Mouse (Mus musculus): Measurements from ENCODE around the gene Gm20518. TPM values are rescaled to one million over a fixed set of nuclear protein-coding genes. Genes with fewer than 3 reads are reported as not detected.
A peak's percentile ranks its signal among the peaks of the same experiment; 100 is the strongest.

The Gm20518 gene
- polyA plus RNA-seq, 1 experiment from 2014 or later: 0.54 TPM

- DNase-seq (no peak), ATAC-seq (ENCODE audit: low FRiP score, low TSS enrichment) (no peak)
- Histone ChIP-seq H3K9ac (replicated peaks; ENCODE audit: low read length) (peak overlapping the region; percentile 99), H3K4me2 (ENCODE audit: low read length) (peak overlapping the region; percentile 93), H3K4me1 (ENCODE audit: control insufficient read depth, insufficient read depth, low read length) (peaks cover 17% of the 10 kb centered on the region), H3K4me3 (replicated peaks; ENCODE audit: low read depth, low read length) (peak overlapping the region; percentile 92), H3K27ac (replicated peaks; ENCODE audit: low read depth, low read length) (no peak overlapping the region), H3K36me3 (ENCODE audit: control insufficient read depth, insufficient read depth, low read length) (no peaks in the 10 kb centered on the region), H3K27me3 (ENCODE audit: control insufficient read depth, insufficient read depth, low read length) (no peaks in the 10 kb centered on the region), H3K9me3 (ENCODE audit: control insufficient read depth, low read length) (no peaks in the 10 kb centered on the region)
- 83% methylated on average over 6 of the region's 6 CpGs for WGBS
Measured at GRCm38 (mm10) chr16:17889689-17890341, 1.7 kb downstream of the Gm20518 start.

- Histone ChIP-seq H3K36me3 (ENCODE audit: control insufficient read depth, insufficient read depth, low read length) (no peaks in the 10 kb centered on the region), H3K27me3 (ENCODE audit: control insufficient read depth, insufficient read depth, low read length) (no peaks in the 10 kb centered on the region), H3K9ac (replicated peaks; ENCODE audit: low read length) (no peak overlapping the region), H3K4me1 (ENCODE audit: control insufficient read depth, insufficient read depth, low read length) (no peaks in the 10 kb centered on the region), H3K9me3 (ENCODE audit: control insufficient read depth, low read length) (no peaks in the 10 kb centered on the region), H3K4me3 (replicated peaks; ENCODE audit: low read depth, low read length) (no peak overlapping the region), H3K27ac (replicated peaks; ENCODE audit: low read depth, low read length) (no peak overlapping the region), H3K4me2 (ENCODE audit: low read length) (no peak overlapping the region)
- 97% methylated on average over 6 of the region's 6 CpGs for WGBS
- ATAC-seq (ENCODE audit: low FRiP score, low TSS enrichment): no peak
- no peak for DNase-seq
Measured at GRCm38 (mm10) chr16:17884116-17884515, 7.4 kb downstream of the Gm20518 start.

- no peak overlapping the region for H3K27ac ChIP-seq (replicated peaks; ENCODE audit: low read depth, low read length)
- no peak overlapping the region for H3K4me3 ChIP-seq (replicated peaks; ENCODE audit: low read depth, low read length)
- no peak overlapping the region for H3K4me2 ChIP-seq (ENCODE audit: low read length)
- ATAC-seq (ENCODE audit: low FRiP score, low TSS enrichment) (no peak), DNase-seq (no peak)
- no peak overlapping the region for H3K9ac ChIP-seq (replicated peaks; ENCODE audit: low read length)
- no peaks in the 10 kb centered on the region for H3K9me3 ChIP-seq (ENCODE audit: control insufficient read depth, low read length)
- H3K4me1 ChIP-seq (ENCODE audit: control insufficient read depth, insufficient read depth, low read length): no peaks in the 10 kb centered on the region
- H3K27me3 ChIP-seq (ENCODE audit: control insufficient read depth, insufficient read depth, low read length): no peaks in the 10 kb centered on the region
- H3K36me3 ChIP-seq (ENCODE audit: control insufficient read depth, insufficient read depth, low read length): no peaks in the 10 kb centered on the region
Measured at GRCm38 (mm10) chr16:17882196-17882595, 9.3 kb downstream of the Gm20518 start.

GRCm38 (mm10) chr16:17879571-17879970, 11.9 kb downstream of the Gm20518 start:
- Histone ChIP-seq H3K9me3 (ENCODE audit: control insufficient read depth, low read length) (no peaks in the 10 kb centered on the region), H3K9ac (replicated peaks; ENCODE audit: low read length) (no peak overlapping the region), H3K4me3 (replicated peaks; ENCODE audit: low read depth, low read length) (no peak overlapping the region), H3K36me3 (ENCODE audit: control insufficient read depth, insufficient read depth, low read length) (no peaks in the 10 kb centered on the region), H3K4me1 (ENCODE audit: control insufficient read depth, insufficient read depth, low read length) (no peaks in the 10 kb centered on the region), H3K27ac (replicated peaks; ENCODE audit: low read depth, low read length) (no peak overlapping the region), H3K4me2 (ENCODE audit: low read length) (no peak overlapping the region), H3K27me3 (ENCODE audit: control insufficient read depth, insufficient read depth, low read length) (no peaks in the 10 kb centered on the region)
- no peak for ATAC-seq (ENCODE audit: low FRiP score, low TSS enrichment)
- DNase-seq: no peak
- WGBS: 97% methylated on average over 4 of the region's 4 CpGs

- H3K27ac ChIP-seq (replicated peaks; ENCODE audit: low read depth, low read length): no peak overlapping the region
- H3K4me2 ChIP-seq (ENCODE audit: low read length): no peak overlapping the region
- no peaks in the 10 kb centered on the region for H3K4me1 ChIP-seq (ENCODE audit: control insufficient read depth, insufficient read depth, low read length)
- peaks cover 16% of the 10 kb centered on the region for H3K36me3 ChIP-seq (ENCODE audit: control insufficient read depth, insufficient read depth, low read length)
- ATAC-seq (ENCODE audit: low FRiP score, low TSS enrichment) (no peak), DNase-seq (no peak)
- no peak overlapping the region for H3K9ac ChIP-seq (replicated peaks; ENCODE audit: low read length)
- H3K4me3 ChIP-seq (replicated peaks; ENCODE audit: low read depth, low read length): no peak overlapping the region
- H3K27me3 ChIP-seq (ENCODE audit: control insufficient read depth, insufficient read depth, low read length): no peaks in the 10 kb centered on the region
- H3K9me3 ChIP-seq (ENCODE audit: control insufficient read depth, low read length): no peaks in the 10 kb centered on the region
- WGBS: 94% methylated on average over 1 of the region's 1 CpGs
Measured at GRCm38 (mm10) chr16:17876096-17876495, 15.4 kb downstream of the Gm20518 start.

GRCm38 (mm10) chr16:17875174-17875573, 16.3 kb downstream of the Gm20518 start:
- no peaks in the 10 kb centered on the region for H3K9me3 ChIP-seq (ENCODE audit: control insufficient read depth, low read length)
- ATAC-seq (ENCODE audit: low FRiP score, low TSS enrichment): no peak
- no peak overlapping the region for H3K27ac ChIP-seq (replicated peaks; ENCODE audit: low read depth, low read length)
- H3K4me2 ChIP-seq (ENCODE audit: low read length): no peak overlapping the region
- H3K36me3 ChIP-seq (ENCODE audit: control insufficient read depth, insufficient read depth, low read length): peaks cover 24% of the 10 kb centered on the region
- no peaks in the 10 kb centered on the region for H3K27me3 ChIP-seq (ENCODE audit: control insufficient read depth, insufficient read depth, low read length)
- no peak for DNase-seq
- no peak overlapping the region for H3K4me3 ChIP-seq (replicated peaks; ENCODE audit: low read depth, low read length)
- H3K4me1 ChIP-seq (ENCODE audit: control insufficient read depth, insufficient read depth, low read length): no peaks in the 10 kb centered on the region
- H3K9ac ChIP-seq (replicated peaks; ENCODE audit: low read length): no peak overlapping the region
- 91% methylated on average over 4 of the region's 4 CpGs for WGBS

GRCm38 (mm10) chr16:17872995-17873394, 18.5 kb downstream of the Gm20518 start:
- no peaks in the 10 kb centered on the region for H3K9me3 ChIP-seq (ENCODE audit: control insufficient read depth, low read length)
- H3K4me3 ChIP-seq (replicated peaks; ENCODE audit: low read depth, low read length): no peak overlapping the region
- no peak for DNase-seq
- no peak overlapping the region for H3K27ac ChIP-seq (replicated peaks; ENCODE audit: low read depth, low read length)
- H3K27me3 ChIP-seq (ENCODE audit: control insufficient read depth, insufficient read depth, low read length): no peaks in the 10 kb centered on the region
- WGBS: 77% methylated on average over 4 of the region's 4 CpGs
- no peak overlapping the region for H3K4me2 ChIP-seq (ENCODE audit: low read length)
- peaks cover 39% of the 10 kb centered on the region for H3K36me3 ChIP-seq (ENCODE audit: control insufficient read depth, insufficient read depth, low read length)
- H3K9ac ChIP-seq (replicated peaks; ENCODE audit: low read length): no peak overlapping the region
- no peaks in the 10 kb centered on the region for H3K4me1 ChIP-seq (ENCODE audit: control insufficient read depth, insufficient read depth, low read length)
- ATAC-seq (ENCODE audit: low FRiP score, low TSS enrichment): no peak

GRCm38 (mm10) chr16:17871248-17871647, 20.2 kb downstream of the Gm20518 start:
- Histone ChIP-seq H3K36me3 (ENCODE audit: control insufficient read depth, insufficient read depth, low read length) (peaks cover 39% of the 10 kb centered on the region), H3K9ac (replicated peaks; ENCODE audit: low read length) (no peak overlapping the region), H3K4me3 (replicated peaks; ENCODE audit: low read depth, low read length) (no peak overlapping the region), H3K9me3 (ENCODE audit: control insufficient read depth, low read length) (no peaks in the 10 kb centered on the region), H3K4me2 (ENCODE audit: low read length) (no peak overlapping the region), H3K27me3 (ENCODE audit: control insufficient read depth, insufficient read depth, low read length) (no peaks in the 10 kb centered on the region), H3K27ac (replicated peaks; ENCODE audit: low read depth, low read length) (no peak overlapping the region), H3K4me1 (ENCODE audit: control insufficient read depth, insufficient read depth, low read length) (no peaks in the 10 kb centered on the region)
- ATAC-seq (ENCODE audit: low FRiP score, low TSS enrichment) (no peak), DNase-seq (no peak)
- 92% methylated on average over 5 of the region's 5 CpGs for WGBS

DNA sequence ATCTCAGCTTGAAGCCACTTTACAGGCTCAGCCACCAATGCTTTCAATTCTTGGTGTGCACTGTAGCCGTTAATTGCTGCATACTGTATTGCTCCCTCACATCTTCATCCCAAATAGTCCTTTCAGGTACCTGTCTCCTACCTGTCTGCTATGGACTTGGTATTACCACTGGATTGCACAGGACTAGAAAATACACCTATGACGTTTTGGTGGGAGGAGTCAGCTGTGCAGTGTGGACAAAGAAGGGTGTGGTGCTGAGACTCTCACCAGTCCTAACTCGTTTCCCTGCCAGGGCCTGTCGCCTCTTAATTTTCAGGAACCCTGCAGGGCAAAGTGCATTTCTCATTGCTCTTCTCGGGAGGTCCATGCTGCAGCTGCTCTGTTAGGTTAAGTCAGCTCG, 25.7 kb downstream of the Gm20518 start:
- Histone ChIP-seq H3K27ac (replicated peaks; ENCODE audit: low read depth, low read length) (no peak overlapping the region), H3K9ac (replicated peaks; ENCODE audit: low read length) (no peak overlapping the region), H3K4me3 (replicated peaks; ENCODE audit: low read depth, low read length) (no peak overlapping the region), H3K4me2 (ENCODE audit: low read length) (no peak overlapping the region), H3K9me3 (ENCODE audit: control insufficient read depth, low read length) (no peaks in the 10 kb centered on the region), H3K36me3 (ENCODE audit: control insufficient read depth, insufficient read depth, low read length) (peaks cover 31% of the 10 kb centered on the region), H3K4me1 (ENCODE audit: control insufficient read depth, insufficient read depth, low read length) (peaks cover 7% of the 10 kb centered on the region; the same call in 1 of the 2 replicates), H3K27me3 (ENCODE audit: control insufficient read depth, insufficient read depth, low read length) (no peaks in the 10 kb centered on the region)
- WGBS: 80% methylated on average over 6 of the region's 6 CpGs
- DNase-seq (no peak), ATAC-seq (ENCODE audit: low FRiP score, low TSS enrichment) (no peak)

All from midbrain, embryonic 14.5 days (tissue).